Mouse (Mus musculus): ENCODE results near the gene Ogg1. TPM values are rescaled to one million over a fixed set of nuclear protein-coding genes. Genes with fewer than 3 reads are reported as not detected.

Gene Ogg1
- 17.4 and 19.4 TPM in 2 replicates for polyA plus RNA-seq (2015; fragmentation: Nextera tagmentation; extraction: Ambion mirVana)

GRCm38 (mm10) chr6:113326533-113327315 is at the start of gene Ogg1:
Ogg1 (plus strand) TSS chr6:113326972.
- H3K9me3 ChIP-seq (ENCODE audit: low read length), result no peaks in the 10 kb centered on the region
- peak within 1 kb of the TSS; percentile 95 for H3K4me2 ChIP-seq (replicated peaks; ENCODE audit: low read depth, low read length)
- ATAC-seq (ENCODE audit: low FRiP score, low TSS enrichment), result peak; percentile 98
- peaks cover 11% of the 10 kb centered on the region; the same call in 1 of the 2 replicates for H3K4me1 ChIP-seq (ENCODE audit: insufficient read depth, low read length)
- H3K4me3 ChIP-seq (ENCODE audit: low read length), result peak within 1 kb of the TSS; percentile 77
- peak within 1 kb of the TSS; percentile 97 for H3K27ac ChIP-seq (ENCODE audit: low read length)
- H3K9ac ChIP-seq (replicated peaks; ENCODE audit: low read length), result peak within 1 kb of the TSS; percentile 89
- WGBS, result under 1% methylated on average over 52 of the region's 52 CpGs
- H3K36me3 ChIP-seq (ENCODE audit: insufficient read depth, low read length), result peaks cover 52% of the 10 kb centered on the region
- no peaks in the 10 kb centered on the region for H3K27me3 ChIP-seq (ENCODE audit: insufficient read depth, low read length)

- 0 out of 2 replicates have a peak, but pooled peaks have one; percentile 11 for ATAC-seq (ENCODE audit: low FRiP score, low TSS enrichment)
- Histone ChIP-seq H3K36me3 (ENCODE audit: insufficient read depth, low read length) (no peaks in the 10 kb centered on the region; the same call in none of the 2 replicates), H3K9ac (replicated peaks; ENCODE audit: low read length) (no peak overlapping the region), H3K4me3 (ENCODE audit: low read length) (no peak overlapping the region), H3K27ac (ENCODE audit: low read length) (no peak overlapping the region), H3K9me3 (ENCODE audit: low read length) (no peaks in the 10 kb centered on the region), H3K4me1 (ENCODE audit: insufficient read depth, low read length) (peaks cover 6% of the 10 kb centered on the region), H3K27me3 (ENCODE audit: insufficient read depth, low read length) (peaks cover 36% of the 10 kb centered on the region), H3K4me2 (replicated peaks; ENCODE audit: low read depth, low read length) (no peak overlapping the region; the same call in 1 of the 2 replicates)
- 57% methylated on average over 6 of the region's 6 CpGs for WGBS
Observed at GRCm38 (mm10) chr6:113281676-113282075, 45.1 kb upstream of the Ogg1 start.

- Histone ChIP-seq H3K4me2 (replicated peaks; ENCODE audit: low read depth, low read length) (peak within 1 kb of the TSS; percentile 41), H3K9me3 (ENCODE audit: low read length) (no peaks in the 10 kb centered on the region), H3K4me1 (ENCODE audit: insufficient read depth, low read length) (peaks cover 6% of the 10 kb centered on the region), H3K9ac (replicated peaks; ENCODE audit: low read length) (no peak within 1 kb of the TSS), H3K36me3 (ENCODE audit: insufficient read depth, low read length) (no peaks in the 10 kb centered on the region; the same call in 1 of the 2 replicates), H3K27me3 (ENCODE audit: insufficient read depth, low read length) (peaks cover 36% of the 10 kb centered on the region), H3K4me3 (ENCODE audit: low read length) (peak within 1 kb of the TSS; percentile 19), H3K27ac (ENCODE audit: low read length) (no peak within 1 kb of the TSS)
- peak; percentile 82 for ATAC-seq (ENCODE audit: low FRiP score, low TSS enrichment)
- 1% methylated on average over 37 of the region's 37 CpGs for WGBS
Observed at GRCm38 (mm10) chr6:113282101-113282802, 44.5 kb upstream of the Ogg1 start, which contains the start of gene Cpne9. Cpne9 (plus strand) TSS chr6:113282307.

- Histone ChIP-seq H3K4me2 (replicated peaks; ENCODE audit: low read depth, low read length) (peak overlapping the region; percentile 40), H3K9ac (replicated peaks; ENCODE audit: low read length) (no peak overlapping the region), H3K4me1 (ENCODE audit: insufficient read depth, low read length) (peaks cover 6% of the 10 kb centered on the region), H3K36me3 (ENCODE audit: insufficient read depth, low read length) (no peaks in the 10 kb centered on the region; the same call in 1 of the 2 replicates), H3K9me3 (ENCODE audit: low read length) (no peaks in the 10 kb centered on the region), H3K27me3 (ENCODE audit: insufficient read depth, low read length) (peaks cover 36% of the 10 kb centered on the region), H3K27ac (ENCODE audit: low read length) (no peak overlapping the region), H3K4me3 (ENCODE audit: low read length) (peak overlapping the region; percentile 19)
- WGBS, result 1% methylated on average over 22 of the region's 22 CpGs
- no peak for ATAC-seq (ENCODE audit: low FRiP score, low TSS enrichment)
Observed at GRCm38 (mm10) chr6:113282969-113283368, 43.8 kb upstream of the Ogg1 start.

- WGBS, result 9% methylated on average over 5 of the region's 6 CpGs
- peak overlapping the region; percentile 19; the same call in 1 of the 2 replicates for H3K4me3 ChIP-seq (ENCODE audit: low read length)
- H3K27me3 ChIP-seq (ENCODE audit: insufficient read depth, low read length), result peaks cover 36% of the 10 kb centered on the region
Observed at GRCm38 (mm10) chr6:113283500-113283899, 43.3 kb upstream of the Ogg1 start.

GRCm38 (mm10) chr6:113284931-113285330 is 41.8 kb upstream of the Ogg1 start:
- Histone ChIP-seq H3K9ac (replicated peaks; ENCODE audit: low read length) (no peak overlapping the region), H3K36me3 (ENCODE audit: insufficient read depth, low read length) (no peaks in the 10 kb centered on the region), H3K9me3 (ENCODE audit: low read length) (no peaks in the 10 kb centered on the region), H3K4me2 (replicated peaks; ENCODE audit: low read depth, low read length) (no peak overlapping the region), H3K4me1 (ENCODE audit: insufficient read depth, low read length) (peaks cover 6% of the 10 kb centered on the region), H3K27me3 (ENCODE audit: insufficient read depth, low read length) (peaks cover 36% of the 10 kb centered on the region), H3K4me3 (ENCODE audit: low read length) (no peak overlapping the region), H3K27ac (ENCODE audit: low read length) (no peak overlapping the region)
- 87% methylated on average over 3 of the region's 3 CpGs for WGBS
- ATAC-seq (ENCODE audit: low FRiP score, low TSS enrichment), result no peak

More at GRCm38 (mm10) chr6:113283500-113283899, 43.3 kb upstream of the Ogg1 start:
- ATAC-seq (ENCODE audit: low FRiP score, low TSS enrichment), result 0 out of 2 replicates have a peak, but pooled peaks have one; percentile 33
- H3K27ac ChIP-seq (ENCODE audit: low read length), result no peak overlapping the region
- H3K9me3 ChIP-seq (ENCODE audit: low read length), result no peaks in the 10 kb centered on the region
- peak overlapping the region; percentile 40 for H3K4me2 ChIP-seq (replicated peaks; ENCODE audit: low read depth, low read length)
- no peak overlapping the region for H3K9ac ChIP-seq (replicated peaks; ENCODE audit: low read length)
- H3K36me3 ChIP-seq (ENCODE audit: insufficient read depth, low read length), result no peaks in the 10 kb centered on the region; the same call in 1 of the 2 replicates
- peaks cover 6% of the 10 kb centered on the region for H3K4me1 ChIP-seq (ENCODE audit: insufficient read depth, low read length)

GRCm38 (mm10) chr6:113286316-113286715 is 40.5 kb upstream of the Ogg1 start:
- no peaks in the 10 kb centered on the region for H3K9me3 ChIP-seq (ENCODE audit: low read length)
- no peaks in the 10 kb centered on the region for H3K36me3 ChIP-seq (ENCODE audit: insufficient read depth, low read length)
- H3K4me3 ChIP-seq (ENCODE audit: low read length), result no peak overlapping the region
- peaks cover 6% of the 10 kb centered on the region for H3K4me1 ChIP-seq (ENCODE audit: insufficient read depth, low read length)
- no peak overlapping the region for H3K4me2 ChIP-seq (replicated peaks; ENCODE audit: low read depth, low read length)
- WGBS, result 48% methylated on average over 1 of the region's 1 CpGs
- H3K27ac ChIP-seq (ENCODE audit: low read length), result no peak overlapping the region
- no peak for ATAC-seq (ENCODE audit: low FRiP score, low TSS enrichment)
- H3K27me3 ChIP-seq (ENCODE audit: insufficient read depth, low read length), result peaks cover 36% of the 10 kb centered on the region
- no peak overlapping the region for H3K9ac ChIP-seq (replicated peaks; ENCODE audit: low read length)

GRCm38 (mm10) chr6:113287236-113287635 is 39.5 kb upstream of the Ogg1 start:
- Histone ChIP-seq H3K9ac (replicated peaks; ENCODE audit: low read length) (no peak overlapping the region), H3K4me2 (replicated peaks; ENCODE audit: low read depth, low read length) (no peak overlapping the region), H3K27ac (ENCODE audit: low read length) (no peak overlapping the region), H3K27me3 (ENCODE audit: insufficient read depth, low read length) (peaks cover 31% of the 10 kb centered on the region), H3K4me1 (ENCODE audit: insufficient read depth, low read length) (peaks cover 4% of the 10 kb centered on the region), H3K36me3 (ENCODE audit: insufficient read depth, low read length) (no peaks in the 10 kb centered on the region), H3K4me3 (ENCODE audit: low read length) (no peak overlapping the region), H3K9me3 (ENCODE audit: low read length) (no peaks in the 10 kb centered on the region)
- ATAC-seq (ENCODE audit: low FRiP score, low TSS enrichment), result no peak
- WGBS, result 63% methylated on average over 4 of the region's 4 CpGs

GRCm38 (mm10) chr6:113289346-113289745 is 37.4 kb upstream of the Ogg1 start:
- Histone ChIP-seq H3K4me1 (ENCODE audit: insufficient read depth, low read length) (no peaks in the 10 kb centered on the region), H3K27ac (ENCODE audit: low read length) (no peak overlapping the region), H3K27me3 (ENCODE audit: insufficient read depth, low read length) (peaks cover 9% of the 10 kb centered on the region), H3K9ac (replicated peaks; ENCODE audit: low read length) (no peak overlapping the region), H3K36me3 (ENCODE audit: insufficient read depth, low read length) (no peaks in the 10 kb centered on the region), H3K4me2 (replicated peaks; ENCODE audit: low read depth, low read length) (no peak overlapping the region), H3K4me3 (ENCODE audit: low read length) (no peak overlapping the region), H3K9me3 (ENCODE audit: low read length) (no peaks in the 10 kb centered on the region)
- WGBS, result 82% methylated on average over 15 of the region's 15 CpGs
- no peak for ATAC-seq (ENCODE audit: low FRiP score, low TSS enrichment)

Data from kidney, embryonic 16.5 days (tissue).